Mouse (Mus musculus): ENCODE measurements around the gene Ifrd2. TPM values are rescaled to one million over a fixed set of nuclear protein-coding genes. Genes with fewer than 3 reads are reported as not detected.

The Ifrd2 gene
- total and polyA plus RNA-seq, 3 experiments: 147 to 292 TPM; not detected in 1

- no peaks in the 10 kb centered on the region for H3K27me3 ChIP-seq (ENCODE audit: control insufficient read depth in 1 of 2, insufficient read depth in 2 of 2, low read length in 2 of 2)
- H3K9ac ChIP-seq (ENCODE audit: control insufficient read depth, low read depth, low read length, poor library complexity, severe bottlenecking): peak overlapping the region; percentile 84
- H3K79me2 ChIP-seq (ENCODE audit: control insufficient read depth, insufficient read depth, low read length, poor library complexity): peaks cover 2% of the 10 kb centered on the region; the same call in 1 of the 2 replicates
- peaks cover 0 to 11% of the 10 kb centered on the region in 2 experiments; a peak in 3 of 4 replicates for H3K36me3 ChIP-seq (ENCODE audit: control insufficient read depth in 1 of 2, insufficient read depth in 2 of 2, low read length in 2 of 2)
- peak overlapping the region; percentile 65 to 85 for H3K4me3 ChIP-seq (ENCODE audit: control insufficient read depth in 1 of 2, insufficient read depth in 1 of 2, low read depth in 2 of 2, low read length in 2 of 2)
- TF ChIP-seq TBP (IDR thresholded peaks at IDR 0.05; ENCODE audit: low read depth, low read length) (no peak), UBTF (IDR thresholded peaks at IDR 0.05; ENCODE audit: borderline replicate concordance, insufficient read depth, low read depth, low read length) (0 out of 2 replicates have a peak, but pooled peaks have one; percentile 1)
- H3K27ac ChIP-seq (ENCODE audit: control insufficient read depth, low read depth, low read length): no peak overlapping the region
- DNase-seq (ENCODE audit: low read depth, low spot score): peak; percentile 34
- H3K9me3 ChIP-seq (replicated peaks; ENCODE audit: insufficient read depth, low read length): no peaks in the 10 kb centered on the region
- peaks cover 3 to 23% of the 10 kb centered on the region in 2 experiments; a peak in 3 of 4 replicates for H3K4me1 ChIP-seq (ENCODE audit: control insufficient read depth in 1 of 2, insufficient read depth in 2 of 2, low read length in 2 of 2)
Observed at GRCm38 (mm10) chr9:107611456-107612190, 24.2 kb downstream of the Ifrd2 start.

DNA sequence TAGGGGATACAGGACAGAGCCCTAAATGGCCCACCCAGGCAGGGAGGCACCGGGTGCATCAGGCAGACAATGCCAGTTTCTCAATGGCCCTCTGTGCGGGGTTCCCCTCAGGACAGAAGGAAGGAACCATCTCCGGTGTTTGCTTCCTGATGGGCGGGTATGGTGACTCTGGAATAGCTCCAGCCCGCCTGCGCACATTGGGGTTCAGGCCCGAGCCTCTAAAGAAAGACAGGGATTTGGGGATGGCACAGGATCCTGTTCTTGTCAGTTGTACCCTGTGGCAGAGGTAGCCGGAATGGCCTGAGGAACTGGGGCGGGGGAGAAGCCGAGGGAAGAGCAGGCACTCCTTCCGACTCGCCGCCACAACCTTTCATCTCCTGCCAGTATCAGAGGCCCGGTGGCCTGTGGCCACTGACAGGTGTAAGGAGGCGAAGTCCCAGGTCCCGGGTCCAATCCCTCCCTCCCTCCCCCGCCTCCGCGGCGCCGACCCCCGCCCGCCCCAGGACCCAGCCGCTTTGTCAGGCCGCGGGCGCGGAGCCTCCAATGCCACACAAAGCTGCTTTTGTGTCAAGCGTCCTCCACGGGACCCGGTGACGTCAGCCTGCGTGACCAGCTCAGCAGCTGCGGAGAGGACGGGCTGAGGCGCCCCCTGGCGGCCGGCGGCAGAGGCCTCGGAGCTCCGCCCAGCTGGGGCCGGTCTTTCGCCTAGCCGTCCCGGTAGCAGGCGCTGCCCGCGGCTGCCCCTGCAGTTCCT, 24.9 kb downstream of the Ifrd2 start:
- Histone ChIP-seq H3K9me3 (replicated peaks; ENCODE audit: insufficient read depth, low read length) (no peaks in the 10 kb centered on the region), H3K4me1 (ENCODE audit: control insufficient read depth in 1 of 2, insufficient read depth in 2 of 2, low read length in 2 of 2) (peaks cover 3 to 22% of the 10 kb centered on the region in 2 experiments; a peak in 3 of 4 replicates), H3K79me2 (ENCODE audit: control insufficient read depth, insufficient read depth, low read length, poor library complexity) (peaks cover 2% of the 10 kb centered on the region; the same call in 1 of the 2 replicates), H3K9ac (ENCODE audit: control insufficient read depth, low read depth, low read length, poor library complexity, severe bottlenecking) (peak overlapping the region; percentile 84), H3K36me3 (ENCODE audit: control insufficient read depth in 1 of 2, insufficient read depth in 2 of 2, low read length in 2 of 2) (peaks cover 0 to 11% of the 10 kb centered on the region in 2 experiments; a peak in 3 of 4 replicates), H3K27ac (ENCODE audit: control insufficient read depth, low read depth, low read length) (peak overlapping the region; percentile 54), H3K4me3 (ENCODE audit: control insufficient read depth in 1 of 2, insufficient read depth in 1 of 2, low read depth in 2 of 2, low read length in 2 of 2) (peak overlapping the region; percentile 67 to 85), H3K27me3 (ENCODE audit: control insufficient read depth in 1 of 2, insufficient read depth in 2 of 2, low read length in 2 of 2) (no peaks in the 10 kb centered on the region)
- DNase-seq (ENCODE audit: low read depth, low spot score): peak; percentile 95
- TF ChIP-seq RCOR1 (IDR thresholded peaks at IDR 0.05; ENCODE audit: low read depth, low read length) (no peak), ELF1 (IDR thresholded peaks at IDR 0.05; ENCODE audit: low read depth, low read length) (peak; percentile 73), CHD2 (IDR thresholded peaks at IDR 0.05; ENCODE audit: low read length) (no peak), TCF12 (IDR thresholded peaks at IDR 0.05; ENCODE audit: low read depth, low read length) (peak; percentile 54; the same call in 1 of the 2 replicates), USF1 (IDR thresholded peaks at IDR 0.05; ENCODE audit: low read depth, low read length) (peak; percentile 67), TAL1 (IDR thresholded peaks at IDR 0.05; ENCODE audit: low read length) (no peak), CHD1 (IDR thresholded peaks at IDR 0.05; ENCODE audit: low read depth, low read length) (no peak), MAFK (IDR thresholded peaks at IDR 0.05; ENCODE audit: borderline replicate concordance, low read depth, low read length) (no peak), RAD21 (IDR thresholded peaks at IDR 0.05; ENCODE audit: low read depth, low read length) (peak; percentile 59), EP300 (IDR thresholded peaks at IDR 0.05; ENCODE audit: low read depth in 1 of 2, low read length in 2 of 2) (0 out of 4 replicates have a peak, but pooled peaks of 1 of the 2 experiments have one; percentile 7), MXI1 (IDR thresholded peaks at IDR 0.05; ENCODE audit: low read depth, low read length) (peak; percentile 64; the same call in 1 of the 2 replicates), POLR2A (IDR thresholded peaks at IDR 0.05; ENCODE audit: control insufficient read depth in 1 of 2, insufficient read depth in 1 of 2, low read depth in 1 of 2, low read length in 2 of 2, poor library complexity in 1 of 2) (peak; percentile 35 to 55; a peak in 1 of 4 replicates), SMC3 (IDR thresholded peaks at IDR 0.05; ENCODE audit: low read depth, low read length) (peak; percentile 62), ZNF384 (IDR thresholded peaks at IDR 0.05; ENCODE audit: low read depth, low read length) (no peak), MYB (IDR thresholded peaks at IDR 0.05; ENCODE audit: low read depth, low read length) (no peak), MAX (IDR thresholded peaks at IDR 0.05; ENCODE audit: low read length) (no peak), UBTF (IDR thresholded peaks at IDR 0.05; ENCODE audit: borderline replicate concordance, insufficient read depth, low read depth, low read length) (peak; percentile 85; the same call in 1 of the 2 replicates), JUND (IDR thresholded peaks at IDR 0.05; ENCODE audit: low read depth, low read length) (no peak), HCFC1 (IDR thresholded peaks at IDR 0.05; ENCODE audit: low read depth, low read length) (peak; percentile 72), NRF1 (IDR thresholded peaks at IDR 0.05; ENCODE audit: insufficient read depth, low read depth, low read length, poor library complexity, severe bottlenecking) (peak; percentile 35; the same call in 1 of the 2 replicates), ZKSCAN1 (IDR thresholded peaks at IDR 0.05; ENCODE audit: low read depth, low read length) (no peak), ETS1 (IDR thresholded peaks at IDR 0.05; ENCODE audit: low read depth, low read length) (peak; percentile 80), MAZ (IDR thresholded peaks at IDR 0.05; ENCODE audit: low read depth, low read length) (peak; percentile 34; the same call in 1 of the 2 replicates), CTCF (IDR thresholded peaks at IDR 0.05 in 2 of 3, conservative IDR thresholded peaks at IDR 0.05 in 1 of 3; ENCODE audit: control insufficient read depth in 1 of 3, insufficient read depth in 1 of 3, low read depth in 2 of 3, low read length in 3 of 3, poor library complexity in 1 of 3, severe bottlenecking in 1 of 3) (peak; percentile 86 to 98 (median 96)), POLR2AphosphoS2 (IDR thresholded peaks at IDR 0.05; ENCODE audit: low read length) (no peak), MEF2A (IDR thresholded peaks at IDR 0.05; ENCODE audit: extremely low read depth, insufficient replicate concordance, low read depth, low read length, poor library complexity, severe bottlenecking) (no peak)

Data from MEL (cell line).